Mouse (Mus musculus) limb, embryonic 13.5 days (tissue): ENCODE measurements at regions not wholly inside any gene's neighbourhood (a gene's known extent, or its start where the extent isn't known, plus 50 kb on each side); places are given as distances from the start of the nearest gene placed in this dataset.

Experiments
- ATAC-seq: fragments of 200-750 bp; cut with Nextera tagmentation; 2 replicates; pipeline ENCODE4 v1.8.0; 2017; ENCODE audit warnings: low read depth, moderate number of reproducible peaks, moderate TSS enrichment; ENCODE audit not compliant: low FRiP score
- H3K27ac ChIP-seq: fragments of 300-500 bp; sonication (generic); 2 replicates; pipeline ENCODE4 v1.5.1; 2015; ENCODE audit warnings: inconsistent platforms, mild to moderate bottlenecking, moderate library complexity
- H3K27me3 ChIP-seq: fragments of 300-500 bp; sonication (generic); 2 replicates; pipeline ENCODE4 v1.6.1; 2015; ENCODE audit warnings: mild to moderate bottlenecking, inconsistent platforms
- H3K36me3 ChIP-seq: fragments of 300-500 bp; sonication (generic); 2 replicates; pipeline ENCODE4 v1.6.1; 2015; ENCODE audit warnings: inconsistent platforms, mild to moderate bottlenecking, moderate library complexity
- H3K4me1 ChIP-seq: fragments of 300-500 bp; sonication (generic); 2 replicates; pipeline ENCODE4 v1.6.1; 2015; ENCODE audit warnings: inconsistent platforms
- H3K4me2 ChIP-seq: fragments of 300-500 bp; sonication (generic); replicated peaks from 2 replicates; pipeline ENCODE4 v1.6.1; 2015; ENCODE audit warnings: inconsistent platforms, mild to moderate bottlenecking, moderate library complexity
- H3K4me3 ChIP-seq: fragments of 300-500 bp; sonication (generic); 2 replicates; pipeline ENCODE4 v1.5.1; 2015; ENCODE audit warnings: moderate library complexity, mild to moderate bottlenecking, inconsistent platforms
- H3K9ac ChIP-seq: fragments of 300-500 bp; sonication (generic); 2 replicates; pipeline ENCODE4 v1.6.1; 2015; ENCODE audit warnings: mild to moderate bottlenecking, inconsistent platforms
- H3K9me3 ChIP-seq: fragments of 300-500 bp; sonication (generic); 2 replicates; pipeline ENCODE4 v1.6.1; 2016; ENCODE audit warnings: inconsistent platforms
- WGBS: fragments of 180-500 bp; shearing (Covaris S2); methylation state at CpG from one replicate; pipeline ENCODE4 v1.1.7; 2015; 5-methylcytosine and 5-hydroxymethylcytosine counted together

- Histone ChIP-seq H3K27me3 (no peaks in the 10 kb centered on the region), H3K36me3 (no peaks in the 10 kb centered on the region), H3K9ac (no peak overlapping the region), H3K27ac (no peak overlapping the region), H3K4me3 (no peak overlapping the region), H3K4me2 (no peak overlapping the region), H3K4me1 (no peaks in the 10 kb centered on the region), H3K9me3 (peaks cover 3% of the 10 kb centered on the region; the same call in 1 of the 2 replicates)
- WGBS: 81% methylated on average over 5 of the region's 5 CpGs
- ATAC-seq: no peak
Measured at GRCm38 (mm10) chr4:142956376-142956775, 256.4 kb downstream of the Prdm2 start.

DNA sequence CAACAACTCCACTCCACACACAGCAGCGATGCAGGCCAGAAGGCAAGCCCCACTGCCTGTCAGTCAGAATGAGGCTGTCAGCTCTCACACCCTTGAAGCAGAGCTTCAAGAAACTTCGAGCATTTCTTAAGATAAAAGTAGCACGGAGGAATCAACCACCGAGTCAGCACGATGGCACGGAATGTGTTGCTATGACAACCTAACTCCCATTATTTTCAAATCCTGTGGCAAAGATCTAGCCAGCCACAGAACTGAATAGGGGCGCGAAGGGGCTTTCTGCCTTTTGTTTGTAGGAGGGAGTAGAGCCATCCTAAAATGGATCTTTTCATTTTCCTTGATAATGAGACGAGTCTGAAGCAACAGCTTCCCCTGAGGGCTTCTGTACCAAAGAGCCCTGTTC lies 259.1 kb downstream of the Prdm2 start:
- Histone ChIP-seq H3K4me1 (no peaks in the 10 kb centered on the region), H3K27me3 (no peaks in the 10 kb centered on the region), H3K4me3 (no peak overlapping the region), H3K36me3 (no peaks in the 10 kb centered on the region), H3K4me2 (no peak overlapping the region), H3K27ac (no peak overlapping the region), H3K9me3 (no peaks in the 10 kb centered on the region), H3K9ac (no peak overlapping the region)
- 71% methylated on average over 9 of the region's 9 CpGs for WGBS
- no peak for ATAC-seq

- H3K27ac ChIP-seq: no peak overlapping the region
- ATAC-seq: no peak
- no peaks in the 10 kb centered on the region for H3K4me1 ChIP-seq
- no peak overlapping the region for H3K4me3 ChIP-seq
- H3K9ac ChIP-seq: no peak overlapping the region
- 53% methylated on average over 1 of the region's 1 CpGs for WGBS
- no peaks in the 10 kb centered on the region for H3K36me3 ChIP-seq
- H3K9me3 ChIP-seq: no peaks in the 10 kb centered on the region
- H3K27me3 ChIP-seq: no peaks in the 10 kb centered on the region; the same call in 1 of the 2 replicates
- H3K4me2 ChIP-seq: no peak overlapping the region
Measured at GRCm38 (mm10) chr4:142952879-142953278, 259.9 kb downstream of the Prdm2 start.

- Histone ChIP-seq H3K27ac (no peak overlapping the region), H3K9me3 (no peaks in the 10 kb centered on the region), H3K27me3 (no peaks in the 10 kb centered on the region; the same call in 1 of the 2 replicates), H3K4me3 (no peak overlapping the region), H3K36me3 (no peaks in the 10 kb centered on the region), H3K9ac (no peak overlapping the region), H3K4me1 (no peaks in the 10 kb centered on the region), H3K4me2 (no peak overlapping the region)
- WGBS: 76% methylated on average over 6 of the region's 6 CpGs
- ATAC-seq: no peak
Measured at GRCm38 (mm10) chr4:142947673-142948072, 265.1 kb downstream of the Prdm2 start.

DNA sequence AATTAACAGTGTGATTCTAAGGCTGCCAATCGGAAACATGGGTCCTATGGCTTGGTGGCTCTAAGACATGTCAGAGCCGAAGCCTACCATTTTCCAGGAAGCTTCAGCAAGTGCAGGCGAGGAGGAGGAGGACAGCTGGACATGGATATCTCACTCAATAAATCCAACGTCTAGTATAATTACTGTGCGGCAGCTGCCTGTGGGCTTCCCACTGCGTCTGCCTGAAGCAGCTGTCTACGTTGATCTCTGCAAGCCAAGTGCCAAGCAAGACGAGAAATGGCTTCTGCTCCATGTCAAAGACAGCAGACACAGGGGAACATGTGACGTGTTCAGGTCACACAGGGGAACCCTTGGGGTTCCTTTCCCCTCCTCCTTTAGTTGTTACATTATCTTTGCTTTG lies 279.2 kb downstream of the Prdm2 start:
- no peaks in the 10 kb centered on the region for H3K36me3 ChIP-seq
- no peak overlapping the region for H3K4me2 ChIP-seq
- 59% methylated on average over 9 of the region's 9 CpGs for WGBS
- ATAC-seq: no peak
- no peaks in the 10 kb centered on the region for H3K9me3 ChIP-seq
- H3K4me1 ChIP-seq: no peaks in the 10 kb centered on the region
- H3K27me3 ChIP-seq: no peaks in the 10 kb centered on the region
- H3K4me3 ChIP-seq: no peak overlapping the region
- H3K27ac ChIP-seq: no peak overlapping the region
- H3K9ac ChIP-seq: no peak overlapping the region

GRCm38 (mm10) chr4:142929245-142929644 lies 283.6 kb downstream of the Prdm2 start:
- Histone ChIP-seq H3K9ac (no peak overlapping the region), H3K9me3 (no peaks in the 10 kb centered on the region), H3K36me3 (no peaks in the 10 kb centered on the region), H3K4me3 (no peak overlapping the region), H3K4me1 (no peaks in the 10 kb centered on the region), H3K27ac (no peak overlapping the region), H3K4me2 (no peak overlapping the region), H3K27me3 (no peaks in the 10 kb centered on the region)
- 77% methylated on average over 4 of the region's 4 CpGs for WGBS
- no peak for ATAC-seq

DNA sequence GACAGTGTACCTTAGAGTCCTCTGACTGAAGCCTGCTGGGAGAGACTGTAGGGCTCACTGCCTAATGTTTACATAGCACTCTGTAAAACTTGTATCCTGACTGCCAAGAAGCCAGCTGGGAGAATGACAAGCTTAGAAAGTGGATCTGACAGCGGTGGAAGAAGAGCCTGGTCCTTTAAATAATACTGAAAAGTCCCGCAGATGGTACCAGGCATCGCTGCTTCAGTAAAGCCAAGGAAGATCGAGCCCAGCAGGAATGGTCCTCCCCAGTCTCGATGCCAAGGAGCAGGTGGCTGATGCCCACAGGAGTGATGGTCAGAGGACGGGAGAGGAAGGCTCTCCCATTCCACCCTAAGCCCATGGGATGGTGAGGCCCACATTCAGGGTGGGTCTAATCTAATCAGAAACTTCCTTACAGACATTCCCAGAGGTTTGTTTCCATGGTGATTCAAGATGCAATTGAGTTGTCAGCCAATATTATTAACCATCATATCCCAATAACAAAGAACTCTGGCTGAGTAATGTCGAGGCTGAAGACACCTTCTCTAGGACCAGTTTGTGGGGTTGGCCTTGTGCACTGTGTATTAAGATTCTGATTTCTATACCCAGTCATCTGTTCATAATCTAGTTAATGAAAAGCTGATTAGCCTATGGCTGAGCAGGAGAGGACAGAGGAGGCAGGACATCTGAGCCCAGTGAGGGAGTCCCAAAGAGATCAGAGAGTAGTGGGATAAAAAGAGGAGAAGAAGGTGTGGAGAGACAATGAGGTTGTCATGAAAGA lies 285.3 kb downstream of the Prdm2 start:
- WGBS: 87% methylated on average over 7 of the region's 7 CpGs
- Histone ChIP-seq H3K9me3 (no peaks in the 10 kb centered on the region), H3K9ac (no peak overlapping the region)

DNA sequence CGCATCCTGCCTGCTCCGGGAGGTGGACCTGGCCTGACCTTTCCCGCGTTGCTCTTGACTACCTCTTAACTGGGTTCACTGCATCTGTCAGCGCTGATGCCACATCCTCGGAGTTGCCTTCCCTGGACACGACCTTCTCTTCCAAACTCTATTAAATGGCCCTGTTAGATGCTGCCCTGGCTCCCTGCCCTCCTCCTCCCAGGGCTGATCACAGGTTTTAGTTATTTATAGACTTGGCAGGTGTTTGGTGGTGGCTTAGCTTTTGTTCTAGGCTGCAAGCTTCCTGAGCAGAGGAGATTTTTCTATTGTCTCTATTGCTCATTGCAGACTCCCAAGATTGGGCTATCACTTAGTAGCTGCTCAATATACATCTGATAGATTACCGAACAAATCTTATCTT lies 287.7 kb downstream of the Prdm2 start:
- H3K27me3 ChIP-seq: no peaks in the 10 kb centered on the region
- H3K27ac ChIP-seq: no peak overlapping the region
- no peaks in the 10 kb centered on the region for H3K4me1 ChIP-seq
- WGBS: 79% methylated on average over 8 of the region's 8 CpGs
- H3K4me2 ChIP-seq: no peak overlapping the region
- no peak for ATAC-seq
- no peak overlapping the region for H3K4me3 ChIP-seq
- 0 out of 2 replicates have a peak, but pooled peaks cover 3% of the 10 kb centered on the region for H3K9me3 ChIP-seq
- H3K9ac ChIP-seq: no peak overlapping the region
- H3K36me3 ChIP-seq: no peaks in the 10 kb centered on the region

More for the DNA sequence above, 285.3 kb downstream of the Prdm2 start:
- H3K36me3 ChIP-seq: no peaks in the 10 kb centered on the region
- no peaks in the 10 kb centered on the region for H3K27me3 ChIP-seq
- no peak overlapping the region for H3K4me3 ChIP-seq
- H3K4me2 ChIP-seq: no peak overlapping the region
- H3K27ac ChIP-seq: no peak overlapping the region
- ATAC-seq: no peak
- H3K4me1 ChIP-seq: no peaks in the 10 kb centered on the region

- peak overlapping the region; percentile 37 for H3K4me3 ChIP-seq
- ATAC-seq: peak; percentile 55; the same call in 1 of the 2 replicates
- peak overlapping the region; percentile 68 for H3K4me2 ChIP-seq
- H3K36me3 ChIP-seq: no peaks in the 10 kb centered on the region
- H3K27me3 ChIP-seq: no peaks in the 10 kb centered on the region
- peak overlapping the region; percentile 61 for H3K9ac ChIP-seq
- 8% methylated on average over 17 of the region's 17 CpGs for WGBS
- no peaks in the 10 kb centered on the region for H3K9me3 ChIP-seq
- peaks cover 11% of the 10 kb centered on the region; the same call in 1 of the 2 replicates for H3K4me1 ChIP-seq
- H3K27ac ChIP-seq: no peak overlapping the region
Measured at GRCm38 (mm10) chr4:142909355-142909947, 303.3 kb downstream of the Prdm2 start.

DNA sequence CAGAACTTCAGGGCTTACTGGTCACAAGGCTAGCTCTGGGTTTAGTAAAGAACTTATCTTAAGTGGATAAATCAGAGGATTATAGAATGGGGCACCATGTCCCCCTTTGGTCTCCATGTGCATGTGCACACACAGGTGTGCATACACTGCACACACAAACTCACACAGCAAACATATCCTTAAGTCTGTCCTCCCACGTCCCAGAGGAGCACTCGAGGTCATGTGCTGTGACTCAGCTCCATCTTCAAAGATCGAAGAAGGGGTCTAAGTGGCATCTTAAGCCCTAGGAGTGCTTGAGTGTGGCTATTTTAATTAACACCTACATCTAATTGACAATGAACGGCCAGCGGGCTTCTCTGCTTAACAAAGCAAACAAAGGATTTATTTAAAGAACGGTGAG lies 304.0 kb downstream of the Prdm2 start:
- Histone ChIP-seq H3K36me3 (no peaks in the 10 kb centered on the region), H3K27ac (no peak overlapping the region), H3K27me3 (no peaks in the 10 kb centered on the region), H3K4me2 (no peak overlapping the region), H3K4me1 (peaks cover 11% of the 10 kb centered on the region; the same call in 1 of the 2 replicates), H3K9me3 (no peaks in the 10 kb centered on the region), H3K4me3 (no peak overlapping the region), H3K9ac (no peak overlapping the region)
- WGBS: 57% methylated on average over 6 of the region's 6 CpGs
- no peak for ATAC-seq

- Histone ChIP-seq H3K9ac (no peak overlapping the region), H3K4me2 (no peak overlapping the region)
- 81% methylated on average over 9 of the region's 9 CpGs for WGBS
Measured at GRCm38 (mm10) chr4:142903356-142904032, 309.3 kb downstream of the Prdm2 start.

GRCm38 (mm10) chr4:142900792-142901191 lies 312.0 kb downstream of the Prdm2 start:
- 83% methylated on average over 9 of the region's 9 CpGs for WGBS
- H3K4me1 ChIP-seq: no peaks in the 10 kb centered on the region
- H3K9ac ChIP-seq: no peak overlapping the region
- H3K9me3 ChIP-seq: peaks cover 3% of the 10 kb centered on the region; the same call in 1 of the 2 replicates
- H3K36me3 ChIP-seq: no peaks in the 10 kb centered on the region
- no peak overlapping the region for H3K4me2 ChIP-seq
- H3K27ac ChIP-seq: no peak overlapping the region
- no peak overlapping the region for H3K4me3 ChIP-seq
- H3K27me3 ChIP-seq: no peaks in the 10 kb centered on the region
- ATAC-seq: no peak

More at GRCm38 (mm10) chr4:142903356-142904032, 309.3 kb downstream of the Prdm2 start:
- Histone ChIP-seq H3K27me3 (no peaks in the 10 kb centered on the region), H3K4me3 (no peak overlapping the region), H3K27ac (no peak overlapping the region), H3K36me3 (no peaks in the 10 kb centered on the region), H3K4me1 (no peaks in the 10 kb centered on the region), H3K9me3 (no peaks in the 10 kb centered on the region)
- no peak for ATAC-seq
